Mouse (Mus musculus) hindbrain, embryonic 13.5 days (tissue): ENCODE measurements at regions not wholly inside any gene's neighbourhood (a gene's known extent, or its start where the extent isn't known, plus 50 kb on each side); places are given as distances from the start of the nearest gene placed in this dataset.

Experiments
- ATAC-seq: fragments of 200-750 bp; cut with Nextera tagmentation; 2 replicates; pipeline ENCODE4 v1.8.0; 2017; ENCODE audit warnings: moderate TSS enrichment; ENCODE audit not compliant: low FRiP score
- H3K27ac ChIP-seq: fragments of 300-500 bp; sonication (generic); 2 replicates; pipeline ENCODE4 v1.5.1; 2015; ENCODE audit warnings: inconsistent platforms, mild to moderate bottlenecking, moderate library complexity
- H3K27me3 ChIP-seq: fragments of 300-500 bp; sonication (generic); 2 replicates; pipeline ENCODE4 v1.6.1; 2015; ENCODE audit warnings: mild to moderate bottlenecking, inconsistent platforms
- H3K36me3 ChIP-seq: fragments of 300-500 bp; sonication (generic); 2 replicates; pipeline ENCODE4 v1.6.1; 2015; ENCODE audit warnings: mild to moderate bottlenecking, inconsistent platforms
- H3K4me1 ChIP-seq: fragments of 300-500 bp; sonication (generic); replicated peaks from 2 replicates; pipeline ENCODE4 v1.6.1; 2015; ENCODE audit warnings: inconsistent platforms
- H3K4me2 ChIP-seq: fragments of 300-500 bp; sonication (generic); 2 replicates; pipeline ENCODE4 v1.6.1; 2015; ENCODE audit warnings: inconsistent platforms, mild to moderate bottlenecking, moderate library complexity
- H3K4me3 ChIP-seq: fragments of 300-500 bp; sonication (generic); 2 replicates; pipeline ENCODE4 v1.5.1; 2015; ENCODE audit warnings: mild to moderate bottlenecking, inconsistent platforms
- H3K9ac ChIP-seq: fragments of 300-500 bp; sonication (generic); 2 replicates; pipeline ENCODE4 v1.6.1; 2015; ENCODE audit warnings: mild to moderate bottlenecking, inconsistent platforms
- H3K9me3 ChIP-seq: fragments of 300-500 bp; sonication (generic); 2 replicates; pipeline ENCODE4 v1.6.1; 2016; ENCODE audit warnings: inconsistent platforms
- WGBS: fragments of 180-500 bp; shearing (Covaris S2); methylation state at CpG from one replicate; pipeline ENCODE4 v1.1.7; 2015; 5-methylcytosine and 5-hydroxymethylcytosine counted together

GRCm38 (mm10) chr5:85954526-85954925, 110.9 kb downstream of the Cenpc1 start:
- H3K27ac ChIP-seq, result no peak overlapping the region
- ATAC-seq, result no peak
- no peak overlapping the region for H3K9ac ChIP-seq
- H3K27me3 ChIP-seq, result no peaks in the 10 kb centered on the region
- H3K4me3 ChIP-seq, result no peak overlapping the region
- no peak overlapping the region for H3K4me2 ChIP-seq
- no peaks in the 10 kb centered on the region for H3K4me1 ChIP-seq
- no peaks in the 10 kb centered on the region for H3K36me3 ChIP-seq
- H3K9me3 ChIP-seq, result no peaks in the 10 kb centered on the region

- 40% methylated on average over 8 of the region's 8 CpGs for WGBS
- H3K4me3 ChIP-seq, result no peak overlapping the region
- no peak overlapping the region for H3K27ac ChIP-seq
- ATAC-seq, result no peak
- no peaks in the 10 kb centered on the region for H3K36me3 ChIP-seq
- H3K9me3 ChIP-seq, result no peaks in the 10 kb centered on the region
- H3K4me2 ChIP-seq, result no peak overlapping the region
- no peaks in the 10 kb centered on the region for H3K27me3 ChIP-seq
- H3K9ac ChIP-seq, result no peak overlapping the region
- no peaks in the 10 kb centered on the region for H3K4me1 ChIP-seq
These were observed 128.6 kb downstream of the Cenpc1 start for GRCm38 (mm10) chr5:85936667-85937314.

- Histone ChIP-seq H3K36me3 (no peaks in the 10 kb centered on the region), H3K9me3 (no peaks in the 10 kb centered on the region), H3K9ac (no peak overlapping the region), H3K4me2 (no peak overlapping the region), H3K4me1 (no peaks in the 10 kb centered on the region), H3K27me3 (no peaks in the 10 kb centered on the region), H3K27ac (no peak overlapping the region), H3K4me3 (no peak overlapping the region)
- ATAC-seq, result no peak
- WGBS, result 93% methylated on average over 2 of the region's 2 CpGs
These were observed 147.1 kb downstream of the Cenpc1 start for GRCm38 (mm10) chr5:85918288-85918687.

- 77% methylated on average over 4 of the region's 4 CpGs for WGBS
- Histone ChIP-seq H3K27me3 (no peaks in the 10 kb centered on the region), H3K27ac (no peak overlapping the region), H3K9me3 (no peaks in the 10 kb centered on the region), H3K4me3 (no peak overlapping the region), H3K9ac (no peak overlapping the region), H3K36me3 (no peaks in the 10 kb centered on the region), H3K4me1 (no peaks in the 10 kb centered on the region), H3K4me2 (no peak overlapping the region)
- ATAC-seq, result no peak
These were observed 150.4 kb downstream of the Cenpc1 start for GRCm38 (mm10) chr5:85915000-85915399.

GRCm38 (mm10) chr5:85896452-85896851, 168.9 kb downstream of the Cenpc1 start:
- H3K27me3 ChIP-seq, result no peaks in the 10 kb centered on the region
- no peak for ATAC-seq

GRCm38 (mm10) chr5:85895814-85896213, 169.6 kb downstream of the Cenpc1 start:
- Histone ChIP-seq H3K27me3 (no peaks in the 10 kb centered on the region), H3K9me3 (no peaks in the 10 kb centered on the region), H3K4me1 (no peaks in the 10 kb centered on the region), H3K4me3 (no peak overlapping the region), H3K27ac (no peak overlapping the region), H3K9ac (no peak overlapping the region), H3K4me2 (no peak overlapping the region), H3K36me3 (no peaks in the 10 kb centered on the region)
- WGBS, result 81% methylated on average over 2 of the region's 2 CpGs
- ATAC-seq, result no peak

More at GRCm38 (mm10) chr5:85896452-85896851, 168.9 kb downstream of the Cenpc1 start:
- Histone ChIP-seq H3K4me1 (no peaks in the 10 kb centered on the region), H3K36me3 (no peaks in the 10 kb centered on the region), H3K4me2 (no peak overlapping the region), H3K9me3 (no peaks in the 10 kb centered on the region), H3K4me3 (no peak overlapping the region), H3K27ac (no peak overlapping the region), H3K9ac (no peak overlapping the region)
- 86% methylated on average over 6 of the region's 6 CpGs for WGBS

GRCm38 (mm10) chr5:85870311-85870710, 195.1 kb downstream of the Cenpc1 start:
- H3K9me3 ChIP-seq, result no peaks in the 10 kb centered on the region

GRCm38 (mm10) chr5:85832556-85832955, 232.8 kb downstream of the Cenpc1 start:
- H3K27me3 ChIP-seq, result no peaks in the 10 kb centered on the region
- no peak overlapping the region for H3K27ac ChIP-seq
- H3K9ac ChIP-seq, result no peak overlapping the region
- H3K4me1 ChIP-seq, result no peaks in the 10 kb centered on the region
- H3K36me3 ChIP-seq, result no peaks in the 10 kb centered on the region
- no peak overlapping the region for H3K4me3 ChIP-seq
- H3K4me2 ChIP-seq, result no peak overlapping the region
- 75% methylated on average over 2 of the region's 2 CpGs for WGBS
- ATAC-seq, result no peak
- no peaks in the 10 kb centered on the region for H3K9me3 ChIP-seq

More at GRCm38 (mm10) chr5:85870311-85870710, 195.1 kb downstream of the Cenpc1 start:
- H3K27ac ChIP-seq, result no peak overlapping the region
- H3K27me3 ChIP-seq, result no peaks in the 10 kb centered on the region
- H3K4me1 ChIP-seq, result no peaks in the 10 kb centered on the region
- H3K4me2 ChIP-seq, result no peak overlapping the region
- ATAC-seq, result no peak
- no peak overlapping the region for H3K4me3 ChIP-seq
- no peaks in the 10 kb centered on the region for H3K36me3 ChIP-seq
- H3K9ac ChIP-seq, result no peak overlapping the region
- 86% methylated on average over 8 of the region's 8 CpGs for WGBS

GRCm38 (mm10) chr5:85795531-85796197, 269.7 kb downstream of the Cenpc1 start:
- Histone ChIP-seq H3K4me2 (no peak overlapping the region), H3K27me3 (no peaks in the 10 kb centered on the region), H3K4me3 (no peak overlapping the region), H3K9ac (no peak overlapping the region), H3K9me3 (no peaks in the 10 kb centered on the region), H3K4me1 (no peaks in the 10 kb centered on the region), H3K36me3 (no peaks in the 10 kb centered on the region), H3K27ac (no peak overlapping the region)
- ATAC-seq, result no peak
- 76% methylated on average over 14 of the region's 14 CpGs for WGBS

- 58% methylated on average over 4 of the region's 4 CpGs for WGBS
- ATAC-seq, result no peak
- H3K4me1 ChIP-seq, result no peaks in the 10 kb centered on the region
- H3K4me2 ChIP-seq, result no peak overlapping the region
- H3K4me3 ChIP-seq, result no peak overlapping the region
- H3K27me3 ChIP-seq, result no peaks in the 10 kb centered on the region
- H3K9me3 ChIP-seq, result no peaks in the 10 kb centered on the region
- no peaks in the 10 kb centered on the region for H3K36me3 ChIP-seq
- H3K27ac ChIP-seq, result no peak overlapping the region
- no peak overlapping the region for H3K9ac ChIP-seq
These were observed 272.2 kb downstream of the Cenpc1 start for GRCm38 (mm10) chr5:85793148-85793547.

- Histone ChIP-seq H3K36me3 (no peaks in the 10 kb centered on the region), H3K27ac (peak overlapping the region; percentile 58), H3K9ac (no peak overlapping the region), H3K4me3 (no peak overlapping the region), H3K4me2 (no peak overlapping the region), H3K9me3 (no peaks in the 10 kb centered on the region), H3K27me3 (no peaks in the 10 kb centered on the region), H3K4me1 (peaks cover 14% of the 10 kb centered on the region)
- ATAC-seq, result peak; percentile 91
- 24% methylated on average over 8 of the region's 8 CpGs for WGBS
These were observed 284.5 kb downstream of the Cenpc1 start for GRCm38 (mm10) chr5:85780730-85781454.

- H3K27me3 ChIP-seq, result no peaks in the 10 kb centered on the region
- ATAC-seq, result peak; percentile 37; the same call in 1 of the 2 replicates
- H3K36me3 ChIP-seq, result no peaks in the 10 kb centered on the region
- H3K4me1 ChIP-seq, result peaks cover 14% of the 10 kb centered on the region
- H3K9me3 ChIP-seq, result no peaks in the 10 kb centered on the region
- WGBS, result 44% methylated on average over 5 of the region's 5 CpGs
- no peak overlapping the region for H3K4me2 ChIP-seq
- no peak overlapping the region for H3K9ac ChIP-seq
- H3K27ac ChIP-seq, result peak overlapping the region; percentile 52; the same call in 1 of the 2 replicates
- H3K4me3 ChIP-seq, result no peak overlapping the region
These were observed 285.4 kb downstream of the Cenpc1 start for GRCm38 (mm10) chr5:85780017-85780416.
